In genomic region chr17:27626681-27627080, GRCm38 (mm10) we compare ENCODE assay signal across 11 mouse cellular contexts. TPM values are rescaled to one million over a fixed set of nuclear protein-coding genes. Genes with fewer than 3 reads are reported as not detected.
DNase-seq lines count a peak whose midpoint lies in the region; ATAC-seq and TF ChIP-seq lines count a peak whose summit lies in the region.
"Had no signal": no experiment of that assay in that cellular context is flagged by ENCODE, and none has a peak within 500 bp of the region (broad histone marks: within the 10 kb centered on the region; RNA-seq: fewer than 3 reads in every experiment).

No protein-coding gene starts in this region.

- peaks cover 20% of the 10 kb centered on the region for H3K36me3 ChIP-seq in forebrain, embryonic 13.5 days (ENCODE audit: poor library complexity, severe bottlenecking)
- H3K36me3 ChIP-seq in hindbrain, embryonic 15.5 days, result peaks cover 19% of the 10 kb centered on the region
- peaks cover 19% of the 10 kb centered on the region for H3K36me3 ChIP-seq in liver, postnatal 0 days (replicated peaks; ENCODE audit: insufficient read depth, low read length)

- TF ChIP-seq EP300 in liver, postnatal 0 days (IDR thresholded peaks at IDR 0.05; ENCODE audit: low read depth), result no peak

- H3K4me2 ChIP-seq in forebrain, embryonic 13.5 days, result no peak overlapping the region
- H3K4me2 ChIP-seq in hindbrain, embryonic 15.5 days, result no peak overlapping the region
- no peak overlapping the region for H3K4me2 ChIP-seq in liver, postnatal 0 days (ENCODE audit: low read depth, low read length)
- H3K4me2 ChIP-seq: liver, embryonic 13.5 days had no signal

- 0 out of 2 replicates have a peak, but pooled peaks have one; percentile 5 for ATAC-seq in forebrain, embryonic 13.5 days
- ATAC-seq in hindbrain, embryonic 15.5 days (ENCODE audit: low FRiP score, low read depth), result peak; percentile 40; the same call in 1 of the 2 replicates
- ATAC-seq in liver, postnatal 0 days, result no peak

- H3K9me3 ChIP-seq in forebrain, embryonic 13.5 days (replicated peaks), result no peaks in the 10 kb centered on the region
- H3K9me3 ChIP-seq in hindbrain, embryonic 15.5 days, result no peaks in the 10 kb centered on the region
- no peaks in the 10 kb centered on the region for H3K9me3 ChIP-seq in liver, postnatal 0 days (ENCODE audit: low read length)
- H3K9me3 ChIP-seq: liver, embryonic 13.5 days had no signal

- H3K9ac ChIP-seq in forebrain, embryonic 13.5 days, result peak overlapping the region; percentile 45; the same call in 1 of the 2 replicates
- H3K9ac ChIP-seq in hindbrain, embryonic 15.5 days, result no peak overlapping the region
- no peak overlapping the region for H3K9ac ChIP-seq in liver, postnatal 0 days (replicated peaks)
- H3K9ac ChIP-seq: liver, embryonic 13.5 days had no signal

- no peak for TF ChIP-seq CTCF in olfactory bulb, adult 2 months (IDR thresholded peaks at IDR 0.05; ENCODE audit: insufficient read depth, low read depth, low read length)
- no peak for TF ChIP-seq CTCF in liver, postnatal 0 days (IDR thresholded peaks at IDR 0.05; ENCODE audit: low read depth)

- H3K4me1 ChIP-seq in forebrain, embryonic 13.5 days, result peaks cover 28% of the 10 kb centered on the region
- peaks cover 7% of the 10 kb centered on the region for H3K4me1 ChIP-seq in hindbrain, embryonic 15.5 days (replicated peaks)
- no peaks in the 10 kb centered on the region for H3K4me1 ChIP-seq in olfactory bulb, adult 2 months (ENCODE audit: control insufficient read depth, insufficient read depth, low read length)
- peaks cover 21% of the 10 kb centered on the region for H3K4me1 ChIP-seq in liver, postnatal 0 days (ENCODE audit: insufficient read depth)

- peak; percentile 73 for DNase-seq in layer of hippocampus, adult 9-11 months
- DNase-seq in layer of hippocampus, postnatal 36 days, result no peak
- DNase-seq in MN1 (ENCODE audit: low spot score), result no peak
- DNase-seq in liver, postnatal 0 days, result no peak
- DNase-seq: cerebellum, adult 18-20 months; heart, postnatal 14 days; liver, embryonic 13.5 days had no signal

- WGBS in forebrain, embryonic 13.5 days, result 5% methylated on average over 5 of the region's 5 CpGs
- WGBS in hindbrain, embryonic 15.5 days, result 17% methylated on average over 5 of the region's 5 CpGs
- WGBS in olfactory bulb, adult 2 months, result 31% methylated on average over 5 of the region's 5 CpGs
- WGBS in liver, postnatal 0 days (ENCODE audit: insufficient replicate concordance), result 60% methylated on average over 5 of the region's 5 CpGs

- no peak overlapping the region for H3K4me3 ChIP-seq in forebrain, embryonic 13.5 days
- H3K4me3 ChIP-seq in hindbrain, embryonic 15.5 days, result no peak overlapping the region
- no peak overlapping the region for H3K4me3 ChIP-seq in olfactory bulb, adult 2 months (ENCODE audit: insufficient read depth, low read depth, low read length)
- H3K4me3 ChIP-seq in liver, postnatal 0 days (ENCODE audit: low read depth, low read length), result no peak overlapping the region
- H3K4me3 ChIP-seq: liver, embryonic 13.5 days had no signal

- H3K27me3 ChIP-seq in forebrain, embryonic 13.5 days, result no peaks in the 10 kb centered on the region
- no peaks in the 10 kb centered on the region for H3K27me3 ChIP-seq in hindbrain, embryonic 15.5 days
- no peaks in the 10 kb centered on the region for H3K27me3 ChIP-seq in liver, postnatal 0 days (ENCODE audit: insufficient read depth, low read length)
- H3K27me3 ChIP-seq: liver, embryonic 13.5 days had no signal

- TF ChIP-seq POLR2A in olfactory bulb, adult 2 months (IDR thresholded peaks at IDR 0.05; ENCODE audit: insufficient read depth, low read depth, low read length), result no peak

- peak overlapping the region; percentile 59 for H3K27ac ChIP-seq in forebrain, embryonic 13.5 days
- H3K27ac ChIP-seq in hindbrain, embryonic 15.5 days (replicated peaks), result peak overlapping the region; percentile 74
- H3K27ac ChIP-seq in olfactory bulb, adult 2 months (ENCODE audit: insufficient read depth, low read depth, low read length), result 0 out of 2 replicates have a peak overlapping the region, but pooled peaks have one; percentile 20
- no peak overlapping the region for H3K27ac ChIP-seq in liver, postnatal 0 days (ENCODE audit: low read depth)
- H3K27ac ChIP-seq: liver, embryonic 13.5 days had no signal

RNA-seq across cellular contexts. Expression of gene Nudt3, which starts 3.4 kb away (rescaled TPM):
- 100 to 1,000 TPM; 564 to 566 TPM for total RNA-seq in layer of hippocampus, postnatal 36 days (2021)
- polyA plus RNA-seq in forebrain, embryonic 13.5 days (2015; fragmentation: Nextera tagmentation; extraction: Ambion mirVana), result 191 and 196 TPM in 2 replicates
- 247 and 265 TPM in 2 replicates for polyA plus RNA-seq in hindbrain, embryonic 15.5 days (2015; fragmentation: Nextera tagmentation; extraction: Ambion mirVana)
- 554 TPM in 1 of 2 replicates, not detected in the other for polyA plus RNA-seq in olfactory bulb, adult 2 months (2012; ENCODE audit: insufficient read depth, insufficient read length, low replicate concordance, missing spikeins)
- polyA plus RNA-seq in liver, postnatal 0 days (2015; fragmentation: Nextera tagmentation; extraction: Ambion mirVana), result 17.9 and 20.2 TPM in 2 replicates

RNA-seq across cellular contexts. Expression of gene RPS10-NUDT3, which starts 8.3 kb away (rescaled TPM):
- total RNA-seq in layer of hippocampus, postnatal 36 days (2021), result not detected
- polyA plus RNA-seq in forebrain, embryonic 13.5 days (2015; fragmentation: Nextera tagmentation; extraction: Ambion mirVana), result not detected in 2 replicates
- not detected in 2 replicates for polyA plus RNA-seq in hindbrain, embryonic 15.5 days (2015; fragmentation: Nextera tagmentation; extraction: Ambion mirVana)
- not detected in 2 replicates for polyA plus RNA-seq in olfactory bulb, adult 2 months (2012; ENCODE audit: insufficient read depth, insufficient read length, low replicate concordance, missing spikeins)
- polyA plus RNA-seq in liver, postnatal 0 days (2015; fragmentation: Nextera tagmentation; extraction: Ambion mirVana), result not detected in 2 replicates
- total RNA-seq: heart, postnatal 14 days had no signal
- polyA plus RNA-seq: kidney, embryonic 14.5 days; liver, embryonic 13.5 days had no signal

RNA-seq across cellular contexts. Expression of gene Rps10, which starts 9.8 kb away (rescaled TPM):
- 100 to 1,000 TPM; 444 to 462 TPM for total RNA-seq in layer of hippocampus, postnatal 36 days (2021)
- 659 and 777 TPM in 2 replicates for polyA plus RNA-seq in forebrain, embryonic 13.5 days (2015; fragmentation: Nextera tagmentation; extraction: Ambion mirVana)
- 455 and 507 TPM in 2 replicates for polyA plus RNA-seq in hindbrain, embryonic 15.5 days (2015; fragmentation: Nextera tagmentation; extraction: Ambion mirVana)
- 934 TPM in 1 of 2 replicates, not detected in the other for polyA plus RNA-seq in olfactory bulb, adult 2 months (2012; ENCODE audit: insufficient read depth, insufficient read length, low replicate concordance, missing spikeins)
- polyA plus RNA-seq in liver, postnatal 0 days (2015; fragmentation: Nextera tagmentation; extraction: Ambion mirVana), result 523 and 535 TPM in 2 replicates

RNA-seq across cellular contexts. Expression of gene Pacsin1, which starts 28.6 kb away (rescaled TPM):
- total RNA-seq in layer of hippocampus, postnatal 36 days (2021), result 100 to 1,000 TPM; 310 to 319 TPM
- polyA plus RNA-seq in forebrain, embryonic 13.5 days (2015; fragmentation: Nextera tagmentation; extraction: Ambion mirVana), result 14.8 and 18.2 TPM in 2 replicates
- polyA plus RNA-seq in hindbrain, embryonic 15.5 days (2015; fragmentation: Nextera tagmentation; extraction: Ambion mirVana), result 55.1 and 61.9 TPM in 2 replicates
- 329 TPM in 1 of 2 replicates, not detected in the other for polyA plus RNA-seq in olfactory bulb, adult 2 months (2012; ENCODE audit: insufficient read depth, insufficient read length, low replicate concordance, missing spikeins)
- polyA plus RNA-seq in liver, postnatal 0 days (2015; fragmentation: Nextera tagmentation; extraction: Ambion mirVana), result 0.27 and 0.29 TPM in 2 replicates
